Mouse (Mus musculus) limb, embryonic 12.5 days (tissue): ENCODE data around the gene Gp1bb. TPM values are rescaled to one million over a fixed set of nuclear protein-coding genes. Genes with fewer than 3 reads are reported as not detected.

ENCODE experiments used
- ATAC-seq: fragments of 200-750 bp; cut with Nextera tagmentation; 2 replicates; pipeline ENCODE4 v1.8.0; 2017; ENCODE audit warnings: low read depth, moderate TSS enrichment; ENCODE audit not compliant: insufficient number of reproducible peaks, insufficient read depth, low FRiP score, low TSS enrichment
- H3K27ac ChIP-seq: fragments of 300-500 bp; sonication (generic); 2 replicates; pipeline ENCODE4 v1.5.1; 2016; ENCODE audit warnings: mild to moderate bottlenecking, moderate library complexity
- H3K27me3 ChIP-seq: fragments of 300-500 bp; sonication (generic); 2 replicates; pipeline ENCODE4 v1.6.1; 2016; ENCODE audit warnings: mild to moderate bottlenecking, moderate library complexity
- H3K36me3 ChIP-seq: fragments of 300-500 bp; sonication (generic); 2 replicates; pipeline ENCODE4 v1.6.1; 2016; ENCODE audit warnings: mild to moderate bottlenecking, moderate library complexity
- H3K4me1 ChIP-seq: fragments of 300-500 bp; sonication (generic); replicated peaks from 2 replicates; pipeline ENCODE4 v1.6.1; 2016
- H3K4me2 ChIP-seq: fragments of 300-500 bp; sonication (generic); 2 replicates; pipeline ENCODE4 v1.6.1; 2016; ENCODE audit warnings: mild to moderate bottlenecking, moderate library complexity
- H3K4me3 ChIP-seq: fragments of 300-500 bp; sonication (generic); replicated peaks from 2 replicates; pipeline ENCODE4 v1.5.1; 2016; ENCODE audit warnings: mild to moderate bottlenecking
- H3K9ac ChIP-seq: fragments of 300-500 bp; sonication (generic); replicated peaks from 2 replicates; pipeline ENCODE4 v1.6.1; 2016; ENCODE audit warnings: mild to moderate bottlenecking, moderate library complexity
- H3K9me3 ChIP-seq: fragments of 300-500 bp; sonication (generic); 2 replicates; pipeline ENCODE4 v1.6.1; 2016; ENCODE audit warnings: mild to moderate bottlenecking, moderate library complexity
- WGBS: fragments of 180-500 bp; shearing (Covaris S2); methylation state at CpG from one replicate; pipeline ENCODE4 v1.1.7; 2016; 5-methylcytosine and 5-hydroxymethylcytosine counted together
- polyA plus RNA-seq: library from polyadenylated mRNA; unstranded; fragments of >200 nt; fragmentation: Nextera tagmentation; extraction: Ambion mirVana; gene quantifications from 2 replicates; pipeline ENCODE4 v1.2.1, GENCODE M21; 2016

Gp1bb gene
- polyA plus RNA-seq, 1 experiment from 2014 or later = 3.9 TPM

GRCm38 (mm10) chr16:18601447-18601846, 20.8 kb downstream of the Gp1bb start:
- no peaks in the 10 kb centered on the region for H3K36me3 ChIP-seq
- WGBS = 65% methylated on average over 7 of the region's 7 CpGs
- H3K4me2 ChIP-seq = no peak overlapping the region
- H3K27me3 ChIP-seq = peaks cover 35% of the 10 kb centered on the region
- H3K9ac ChIP-seq = no peak overlapping the region
- H3K4me1 ChIP-seq = peaks cover 21% of the 10 kb centered on the region
- H3K27ac ChIP-seq = 0 out of 2 replicates have a peak overlapping the region, but pooled peaks have one; percentile 69
- no peak for ATAC-seq
- no peak overlapping the region for H3K4me3 ChIP-seq
- no peaks in the 10 kb centered on the region for H3K9me3 ChIP-seq

- H3K9ac ChIP-seq = no peak overlapping the region
- no peak overlapping the region for H3K27ac ChIP-seq
- no peaks in the 10 kb centered on the region for H3K9me3 ChIP-seq
- H3K27me3 ChIP-seq = peaks cover 54% of the 10 kb centered on the region
- WGBS = 70% methylated on average over 3 of the region's 3 CpGs
- ATAC-seq = no peak
- peaks cover 17% of the 10 kb centered on the region for H3K4me1 ChIP-seq
- H3K36me3 ChIP-seq = no peaks in the 10 kb centered on the region
- H3K4me3 ChIP-seq = no peak overlapping the region
- H3K4me2 ChIP-seq = no peak overlapping the region
Measured at GRCm38 (mm10) chr16:18598006-18598405, 24.2 kb downstream of the Gp1bb start.

GRCm38 (mm10) chr16:18596255-18596654, 25.9 kb downstream of the Gp1bb start:
- no peak overlapping the region for H3K27ac ChIP-seq
- H3K9ac ChIP-seq = no peak overlapping the region
- no peaks in the 10 kb centered on the region for H3K36me3 ChIP-seq
- 34% methylated on average over 5 of the region's 5 CpGs for WGBS
- 0 out of 2 replicates have a peak, but pooled peaks have one; percentile 38 for ATAC-seq
- H3K4me1 ChIP-seq = peaks cover 12% of the 10 kb centered on the region
- no peak overlapping the region for H3K4me3 ChIP-seq
- peaks cover 70% of the 10 kb centered on the region for H3K27me3 ChIP-seq
- no peaks in the 10 kb centered on the region for H3K9me3 ChIP-seq
- no peak overlapping the region for H3K4me2 ChIP-seq

- H3K4me2 ChIP-seq = no peak overlapping the region
- WGBS = 78% methylated on average over 2 of the region's 2 CpGs
- no peaks in the 10 kb centered on the region for H3K36me3 ChIP-seq
- H3K27ac ChIP-seq = no peak overlapping the region
- H3K9me3 ChIP-seq = no peaks in the 10 kb centered on the region
- H3K4me3 ChIP-seq = no peak overlapping the region
- H3K27me3 ChIP-seq = peaks cover 85% of the 10 kb centered on the region
- no peak overlapping the region for H3K9ac ChIP-seq
- H3K4me1 ChIP-seq = peaks cover 26% of the 10 kb centered on the region
- ATAC-seq = no peak
Measured at GRCm38 (mm10) chr16:18593930-18594329, 28.3 kb downstream of the Gp1bb start.

GRCm38 (mm10) chr16:18591047-18592018, 30.9 kb downstream of the Gp1bb start:
- no peak for ATAC-seq
- H3K27ac ChIP-seq = no peak overlapping the region
- H3K4me3 ChIP-seq = peak overlapping the region; percentile 35
- H3K9ac ChIP-seq = no peak overlapping the region; the same call in 1 of the 2 replicates
- peaks cover 95% of the 10 kb centered on the region for H3K27me3 ChIP-seq
- H3K4me2 ChIP-seq = peak overlapping the region; percentile 55
- 2% methylated on average over 59 of the region's 59 CpGs for WGBS
- no peaks in the 10 kb centered on the region for H3K36me3 ChIP-seq
- H3K9me3 ChIP-seq = no peaks in the 10 kb centered on the region
- H3K4me1 ChIP-seq = peaks cover 43% of the 10 kb centered on the region

GRCm38 (mm10) chr16:18589804-18590790, 32.1 kb downstream of the Gp1bb start, which contains the start of gene Tbx1:
Gene Tbx1, minus strand, starts transcription at chr16:18590671.
- Histone ChIP-seq H3K4me1 (peaks cover 49% of the 10 kb centered on the region), H3K9ac (no peak within 1 kb of the TSS; the same call in 1 of the 2 replicates), H3K9me3 (no peaks in the 10 kb centered on the region), H3K27ac (no peak within 1 kb of the TSS), H3K36me3 (no peaks in the 10 kb centered on the region), H3K27me3 (peaks cover 96% of the 10 kb centered on the region), H3K4me2 (peak within 1 kb of the TSS; percentile 55), H3K4me3 (peak within 1 kb of the TSS; percentile 35)
- WGBS = 3% methylated on average over 48 of the region's 48 CpGs
- ATAC-seq = no peak

- Histone ChIP-seq H3K9me3 (no peaks in the 10 kb centered on the region), H3K36me3 (no peaks in the 10 kb centered on the region), H3K27ac (no peak overlapping the region), H3K27me3 (peaks cover 96% of the 10 kb centered on the region), H3K9ac (no peak overlapping the region), H3K4me1 (peaks cover 49% of the 10 kb centered on the region), H3K4me3 (no peak overlapping the region), H3K4me2 (peak overlapping the region; percentile 75; the same call in 1 of the 2 replicates)
- WGBS = 14% methylated on average over 9 of the region's 9 CpGs
- no peak for ATAC-seq
Measured at GRCm38 (mm10) chr16:18589080-18589621, 33.1 kb downstream of the Gp1bb start.

- H3K4me3 ChIP-seq = peak overlapping the region; percentile 51
- WGBS = 2% methylated on average over 31 of the region's 31 CpGs
- H3K9ac ChIP-seq = no peak overlapping the region
- H3K4me2 ChIP-seq = peak overlapping the region; percentile 75
- H3K27ac ChIP-seq = no peak overlapping the region
- no peaks in the 10 kb centered on the region for H3K9me3 ChIP-seq
- H3K36me3 ChIP-seq = no peaks in the 10 kb centered on the region
- no peak for ATAC-seq
- H3K4me1 ChIP-seq = peaks cover 49% of the 10 kb centered on the region
- peaks cover 96% of the 10 kb centered on the region for H3K27me3 ChIP-seq
Measured at GRCm38 (mm10) chr16:18588738-18589055, 33.5 kb downstream of the Gp1bb start.

GRCm38 (mm10) chr16:18587847-18588737, 34.1 kb downstream of the Gp1bb start:
- Histone ChIP-seq H3K27me3 (peaks cover 96% of the 10 kb centered on the region), H3K4me1 (peaks cover 49% of the 10 kb centered on the region), H3K9ac (peak overlapping the region; percentile 55; the same call in 1 of the 2 replicates), H3K4me2 (peak overlapping the region; percentile 75), H3K4me3 (peak overlapping the region; percentile 51), H3K27ac (no peak overlapping the region), H3K36me3 (no peaks in the 10 kb centered on the region), H3K9me3 (no peaks in the 10 kb centered on the region)
- WGBS = 1% methylated on average over 57 of the region's 57 CpGs
- ATAC-seq = peak; percentile 49; the same call in 1 of the 2 replicates
